Mouse (Mus musculus) heart, embryonic 13.5 days (tissue): Measurements from ENCODE around the gene Rhou. TPM values are rescaled to one million over a fixed set of nuclear protein-coding genes. Genes with fewer than 3 reads are reported as not detected.

Source experiments
- ATAC-seq: fragments of 200-750 bp; cut with Nextera tagmentation; 2 replicates; pipeline ENCODE4 v1.8.0; 2017; ENCODE audit warnings: moderate TSS enrichment; ENCODE audit not compliant: insufficient number of reproducible peaks, low FRiP score, low TSS enrichment; ENCODE audit errors: extremely low read depth
- H3K27ac ChIP-seq: fragments of 300-500 bp; sonication (generic); replicated peaks from 2 replicates; pipeline ENCODE4 v1.5.1; 2015; ENCODE audit warnings: moderate library complexity, mild to moderate bottlenecking, inconsistent platforms
- H3K27me3 ChIP-seq: fragments of 300-500 bp; sonication (generic); replicated peaks from 2 replicates; pipeline ENCODE4 v1.6.1; 2015; ENCODE audit warnings: mild to moderate bottlenecking, inconsistent platforms
- H3K36me3 ChIP-seq: fragments of 300-500 bp; sonication (generic); 2 replicates; pipeline ENCODE4 v1.6.1; 2015; ENCODE audit warnings: mild to moderate bottlenecking, inconsistent platforms
- H3K4me1 ChIP-seq: fragments of 300-500 bp; sonication (generic); 2 replicates; pipeline ENCODE4 v1.6.1; 2015; ENCODE audit warnings: inconsistent platforms
- H3K4me2 ChIP-seq: fragments of 300-500 bp; sonication (generic); 2 replicates; pipeline ENCODE4 v1.6.1; 2015; ENCODE audit warnings: inconsistent platforms, mild to moderate bottlenecking, moderate library complexity
- H3K4me3 ChIP-seq: fragments of 300-500 bp; sonication (generic); 2 replicates; pipeline ENCODE4 v1.5.1; 2015; ENCODE audit warnings: moderate library complexity, mild to moderate bottlenecking, inconsistent platforms
- H3K9ac ChIP-seq: fragments of 300-500 bp; sonication (generic); 2 replicates; pipeline ENCODE4 v1.6.1; 2015; ENCODE audit warnings: inconsistent platforms, mild to moderate bottlenecking, moderate library complexity
- H3K9me3 ChIP-seq: fragments of 300-500 bp; sonication (generic); 2 replicates; pipeline ENCODE4 v1.6.1; 2016; ENCODE audit warnings: inconsistent platforms
- WGBS: fragments of 180-500 bp; shearing (Covaris S2); methylation state at CpG from one replicate; pipeline ENCODE4 v1.1.7; 2015; ENCODE audit warnings: mixed read lengths; 5-methylcytosine and 5-hydroxymethylcytosine counted together
- polyA plus RNA-seq: library from polyadenylated mRNA; unstranded; fragments of >200 nt; fragmentation: Nextera tagmentation; extraction: Ambion mirVana; gene quantifications from 2 replicates; pipeline ENCODE4 v1.2.1, GENCODE M21; 2015

Rhou gene
- polyA plus RNA-seq, 1 experiment from 2014 or later = 7.1 TPM

GRCm38 (mm10) chr8:123670766-123671165 is 17.0 kb downstream of the Rhou start:
- H3K36me3 ChIP-seq = no peaks in the 10 kb centered on the region
- no peak overlapping the region for H3K4me2 ChIP-seq
- H3K4me1 ChIP-seq = peaks cover 12% of the 10 kb centered on the region
- no peaks in the 10 kb centered on the region; the same call in 1 of the 2 replicates for H3K27me3 ChIP-seq
- no peak overlapping the region for H3K4me3 ChIP-seq
- no peak overlapping the region for H3K27ac ChIP-seq
- no peak overlapping the region for H3K9ac ChIP-seq
- no peak for ATAC-seq
- no peaks in the 10 kb centered on the region for H3K9me3 ChIP-seq
- 62% methylated on average over 7 of the region's 7 CpGs for WGBS

GRCm38 (mm10) chr8:123671454-123671853 is 17.7 kb downstream of the Rhou start:
- no peak for ATAC-seq
- no peak overlapping the region for H3K4me3 ChIP-seq
- H3K9me3 ChIP-seq = no peaks in the 10 kb centered on the region
- H3K36me3 ChIP-seq = no peaks in the 10 kb centered on the region
- 78% methylated on average over 7 of the region's 7 CpGs for WGBS
- peaks cover 17% of the 10 kb centered on the region for H3K4me1 ChIP-seq
- H3K9ac ChIP-seq = no peak overlapping the region
- H3K27ac ChIP-seq = no peak overlapping the region
- H3K4me2 ChIP-seq = no peak overlapping the region
- H3K27me3 ChIP-seq = no peaks in the 10 kb centered on the region; the same call in 1 of the 2 replicates

- Histone ChIP-seq H3K27ac (no peak overlapping the region), H3K27me3 (no peaks in the 10 kb centered on the region; the same call in 1 of the 2 replicates), H3K36me3 (no peaks in the 10 kb centered on the region), H3K4me1 (peaks cover 17% of the 10 kb centered on the region), H3K9me3 (no peaks in the 10 kb centered on the region), H3K9ac (no peak overlapping the region), H3K4me3 (no peak overlapping the region), H3K4me2 (no peak overlapping the region)
- no peak for ATAC-seq
- 63% methylated on average over 6 of the region's 6 CpGs for WGBS
These were observed 18.9 kb downstream of the Rhou start for GRCm38 (mm10) chr8:123672648-123673047.

- Histone ChIP-seq H3K27ac (peak overlapping the region; percentile 38), H3K4me3 (no peak overlapping the region), H3K9me3 (no peaks in the 10 kb centered on the region), H3K27me3 (no peaks in the 10 kb centered on the region), H3K9ac (0 out of 2 replicates have a peak overlapping the region, but pooled peaks have one; percentile 42), H3K36me3 (no peaks in the 10 kb centered on the region), H3K4me2 (peak overlapping the region; percentile 43), H3K4me1 (peaks cover 17% of the 10 kb centered on the region)
- WGBS = 14% methylated on average over 5 of the region's 5 CpGs
- no peak for ATAC-seq
These were observed 21.9 kb downstream of the Rhou start for GRCm38 (mm10) chr8:123675611-123676010.

GRCm38 (mm10) chr8:123678390-123678789 is 24.7 kb downstream of the Rhou start:
- no peak for ATAC-seq
- no peaks in the 10 kb centered on the region for H3K9me3 ChIP-seq
- 78% methylated on average over 4 of the region's 4 CpGs for WGBS
- H3K27ac ChIP-seq = no peak overlapping the region
- H3K4me1 ChIP-seq = peaks cover 24% of the 10 kb centered on the region
- no peak overlapping the region for H3K4me2 ChIP-seq
- no peaks in the 10 kb centered on the region for H3K27me3 ChIP-seq
- H3K9ac ChIP-seq = no peak overlapping the region
- no peak overlapping the region for H3K4me3 ChIP-seq
- no peaks in the 10 kb centered on the region for H3K36me3 ChIP-seq

GRCm38 (mm10) chr8:123682073-123682761 is 28.5 kb downstream of the Rhou start:
- Histone ChIP-seq H3K27ac (no peak overlapping the region), H3K4me2 (peak overlapping the region; percentile 46), H3K36me3 (no peaks in the 10 kb centered on the region), H3K9me3 (no peaks in the 10 kb centered on the region), H3K27me3 (no peaks in the 10 kb centered on the region), H3K4me1 (peaks cover 8% of the 10 kb centered on the region; the same call in 1 of the 2 replicates), H3K4me3 (no peak overlapping the region), H3K9ac (no peak overlapping the region)
- no peak; the same call in 1 of the 2 replicates for ATAC-seq
- 20% methylated on average over 18 of the region's 18 CpGs for whole genome bisulfite sequencing

- Histone ChIP-seq H3K9me3 (no peaks in the 10 kb centered on the region), H3K36me3 (no peaks in the 10 kb centered on the region), H3K27me3 (no peaks in the 10 kb centered on the region), H3K4me2 (no peak overlapping the region), H3K4me3 (no peak overlapping the region), H3K27ac (no peak overlapping the region), H3K4me1 (peaks cover 8% of the 10 kb centered on the region; the same call in 1 of the 2 replicates), H3K9ac (no peak overlapping the region)
- WGBS = 60% methylated on average over 7 of the region's 7 CpGs
- ATAC-seq = no peak
These were observed 29.6 kb downstream of the Rhou start for GRCm38 (mm10) chr8:123683321-123683720.

GRCm38 (mm10) chr8:123684806-123685205 is 31.1 kb downstream of the Rhou start:
- Histone ChIP-seq H3K4me2 (no peak overlapping the region), H3K27me3 (no peaks in the 10 kb centered on the region), H3K9ac (no peak overlapping the region), H3K4me1 (peaks cover 8% of the 10 kb centered on the region; the same call in 1 of the 2 replicates), H3K36me3 (no peaks in the 10 kb centered on the region), H3K9me3 (no peaks in the 10 kb centered on the region), H3K4me3 (no peak overlapping the region), H3K27ac (no peak overlapping the region)
- 82% methylated on average over 7 of the region's 7 CpGs for WGBS
- no peak for ATAC-seq

- no peaks in the 10 kb centered on the region for H3K9me3 ChIP-seq
- no peak overlapping the region for H3K9ac ChIP-seq
- WGBS = 64% methylated on average over 4 of the region's 4 CpGs
- H3K4me3 ChIP-seq = no peak overlapping the region
- H3K36me3 ChIP-seq = no peaks in the 10 kb centered on the region
- no peak overlapping the region for H3K4me2 ChIP-seq
- peaks cover 8% of the 10 kb centered on the region; the same call in 1 of the 2 replicates for H3K4me1 ChIP-seq
- ATAC-seq = no peak
- H3K27me3 ChIP-seq = no peaks in the 10 kb centered on the region
- H3K27ac ChIP-seq = no peak overlapping the region
These were observed 31.7 kb downstream of the Rhou start for GRCm38 (mm10) chr8:123685477-123685876.

GRCm38 (mm10) chr8:123687826-123688225 is 34.1 kb downstream of the Rhou start:
- Histone ChIP-seq H3K36me3 (no peaks in the 10 kb centered on the region), H3K4me1 (no peaks in the 10 kb centered on the region), H3K4me2 (no peak overlapping the region), H3K9me3 (no peaks in the 10 kb centered on the region), H3K27ac (no peak overlapping the region), H3K27me3 (no peaks in the 10 kb centered on the region; the same call in 1 of the 2 replicates), H3K4me3 (no peak overlapping the region), H3K9ac (no peak overlapping the region)
- 50% methylated on average over 4 of the region's 4 CpGs for WGBS
- ATAC-seq = no peak

- Histone ChIP-seq H3K27me3 (no peaks in the 10 kb centered on the region; the same call in 1 of the 2 replicates), H3K4me2 (no peak overlapping the region), H3K36me3 (no peaks in the 10 kb centered on the region), H3K27ac (no peak overlapping the region), H3K4me1 (0 out of 2 replicates have a peak, but pooled peaks cover 2% of the 10 kb centered on the region), H3K9ac (no peak overlapping the region), H3K9me3 (no peaks in the 10 kb centered on the region), H3K4me3 (no peak overlapping the region)
- WGBS = 75% methylated on average over 10 of the region's 10 CpGs
- no peak for ATAC-seq
These were observed 38.6 kb downstream of the Rhou start for GRCm38 (mm10) chr8:123692165-123692962.
